Mouse (Mus musculus) splenic B cell, adult 2 months (primary cell): ENCODE data around the gene Dbnl.
"Not testable (repeated sequence)": the region's sequence is repeated elsewhere in the genome, so short reads cannot be mapped to it uniquely, and the experiment has no call there.

ENCODE experiments used
- DNase-seq: peaks from one replicate; pipeline ENCODE4 v3.0.0-alpha.2; 2011; ENCODE audit warnings: low read depth, low spot score
- H3K27me3 ChIP-seq: 2 replicates; pipeline ENCODE4 v1.6.1; 2012; ENCODE audit warnings: mild to moderate bottlenecking, low read length, moderate library complexity, mixed read lengths; ENCODE audit not compliant: control insufficient read depth, poor library complexity, insufficient read depth, severe bottlenecking
- H3K36me3 ChIP-seq: 2 replicates; pipeline ENCODE4 v1.6.1; 2012; ENCODE audit warnings: mild to moderate bottlenecking, low read length, moderate library complexity, mixed read lengths; ENCODE audit not compliant: control insufficient read depth, poor library complexity, insufficient read depth, severe bottlenecking

The Dbnl gene

GRCm38 (mm10) chr11:5802457-5803217 is 14.3 kb downstream of the Dbnl start:
- no peaks in the 10 kb centered on the region for H3K27me3 ChIP-seq
- DNase-seq, result no peak
- H3K36me3 ChIP-seq, result peaks cover 9% of the 10 kb centered on the region

GRCm38 (mm10) chr11:5803551-5803981 is 15.3 kb downstream of the Dbnl start, which contains the start of gene Pgam2:
TSS of gene Pgam2 (minus strand) at chr11:5803733.
- Histone ChIP-seq H3K36me3 (peaks cover 7% of the 10 kb centered on the region), H3K27me3 (no peaks in the 10 kb centered on the region)
- DNase-seq, result no peak

GRCm38 (mm10) chr11:5804174-5804573 is 15.9 kb downstream of the Dbnl start:
- peaks cover 4% of the 10 kb centered on the region for H3K36me3 ChIP-seq
- no peak for DNase-seq
- H3K27me3 ChIP-seq, result no peaks in the 10 kb centered on the region

GRCm38 (mm10) chr11:5805711-5806110 is 17.4 kb downstream of the Dbnl start:
- Histone ChIP-seq H3K27me3 (no peaks in the 10 kb centered on the region), H3K36me3 (no peaks in the 10 kb centered on the region)
- no peak for DNase-seq

- Histone ChIP-seq H3K36me3 (no peaks in the 10 kb centered on the region), H3K27me3 (no peaks in the 10 kb centered on the region)
- no peak for DNase-seq
Measured at GRCm38 (mm10) chr11:5807956-5808355, 19.7 kb downstream of the Dbnl start.

GRCm38 (mm10) chr11:5809487-5809886 is 21.2 kb downstream of the Dbnl start:
- H3K36me3 ChIP-seq, H3K27me3 ChIP-seq, DNase-seq: not testable (repeated sequence)

GRCm38 (mm10) chr11:5813381-5813780 is 25.1 kb downstream of the Dbnl start:
- no peak for DNase-seq
- no peaks in the 10 kb centered on the region for H3K27me3 ChIP-seq
- H3K36me3 ChIP-seq, result no peaks in the 10 kb centered on the region

- Histone ChIP-seq H3K36me3 (no peaks in the 10 kb centered on the region), H3K27me3 (no peaks in the 10 kb centered on the region)
- DNase-seq, result no peak
Measured at GRCm38 (mm10) chr11:5819223-5819622, 30.9 kb downstream of the Dbnl start.

GRCm38 (mm10) chr11:5825432-5825831 is 37.1 kb downstream of the Dbnl start:
- Histone ChIP-seq H3K27me3 (no peaks in the 10 kb centered on the region), H3K36me3 (peaks cover 5% of the 10 kb centered on the region)
- no peak for DNase-seq

- H3K36me3 ChIP-seq, result peaks cover 7% of the 10 kb centered on the region
- DNase-seq, result no peak
- no peaks in the 10 kb centered on the region for H3K27me3 ChIP-seq
Measured at GRCm38 (mm10) chr11:5827931-5828330, 39.6 kb downstream of the Dbnl start.

GRCm38 (mm10) chr11:5828509-5829191 is 40.4 kb downstream of the Dbnl start:
- Histone ChIP-seq H3K36me3 (peaks cover 7% of the 10 kb centered on the region), H3K27me3 (no peaks in the 10 kb centered on the region)
- no peak for DNase-seq

GRCm38 (mm10) chr11:5829327-5829726 is 41.0 kb downstream of the Dbnl start:
- DNase-seq, result no peak
- peaks cover 7% of the 10 kb centered on the region for H3K36me3 ChIP-seq
- no peaks in the 10 kb centered on the region for H3K27me3 ChIP-seq

GRCm38 (mm10) chr11:5834506-5834905 is 46.2 kb downstream of the Dbnl start:
- peaks cover 3% of the 10 kb centered on the region; the same call in 1 of the 2 replicates for H3K36me3 ChIP-seq
- DNase-seq, result peak; percentile 68
- H3K27me3 ChIP-seq, result no peaks in the 10 kb centered on the region

- DNase-seq, result peak; percentile 38
- Histone ChIP-seq H3K27me3 (no peaks in the 10 kb centered on the region), H3K36me3 (peaks cover 3% of the 10 kb centered on the region; the same call in 1 of the 2 replicates)
Measured at GRCm38 (mm10) chr11:5835057-5835456, 46.8 kb downstream of the Dbnl start.

- Histone ChIP-seq H3K27me3 (no peaks in the 10 kb centered on the region), H3K36me3 (peaks cover 3% of the 10 kb centered on the region; the same call in 1 of the 2 replicates)
- DNase-seq, result peak; percentile 47
Measured at GRCm38 (mm10) chr11:5836126-5836525, 47.8 kb downstream of the Dbnl start.
